ENCODE assay signal across 28 mouse cellular contexts in the genomic region with DNA sequence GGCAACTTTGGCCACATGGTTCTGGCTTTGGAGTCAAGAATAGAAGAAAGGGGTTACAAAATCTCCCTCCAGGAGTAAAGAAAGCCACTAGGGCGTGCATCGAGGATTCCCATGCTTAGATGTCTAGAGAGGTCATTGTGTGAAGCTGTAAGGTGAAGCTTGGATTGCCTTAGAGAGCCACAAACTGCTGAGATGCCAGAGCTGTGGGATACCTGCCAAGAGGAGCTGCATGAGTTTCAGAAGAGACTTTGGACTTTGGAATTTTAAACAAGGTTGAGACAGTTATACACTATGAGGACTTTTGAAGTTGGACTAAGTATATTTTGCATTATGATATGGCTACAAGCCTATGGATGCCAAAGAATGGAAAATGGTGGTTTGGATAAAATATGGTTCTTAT.
DNase-seq lines count a peak whose midpoint lies in the region; ATAC-seq and TF ChIP-seq lines count a peak whose summit lies in the region.
"Had no signal": no experiment of that assay in that cellular context is flagged by ENCODE, and none has a peak within 500 bp of the region (broad histone marks: within the 10 kb centered on the region; RNA-seq: fewer than 3 reads in every experiment).

No protein-coding gene starts in this region.

- DNase-seq in kidney, adult 18-20 months, result peak; percentile 4
- peak; percentile 56 for DNase-seq in liver, adult 2 months (ENCODE audit: extremely low read depth, low read depth, low spot score)
- DNase-seq in liver, result no peak
- peak; percentile 50 to 51 for DNase-seq in kidney, postnatal 25 days
- no peak for DNase-seq in urinary bladder, adult 18-20 months (ENCODE audit: low spot score in 2 of 2)
- DNase-seq in urinary bladder, postnatal 4 days (ENCODE audit: low spot score in 2 of 2), result no peak
- DNase-seq: adrenal gland, postnatal 10 days; adrenal gland, postnatal 36 days; B cell, adult 2 months; cerebellum, adult 18-20 months; cerebellum, adult 9-10 months; cerebellum, postnatal 14 days; gastrocnemius, adult 2 months; gastrocnemius, postnatal 14 days; heart, adult 11 months; heart, postnatal 10 days; heart, postnatal 36 days had no signal

- H3K9me3 ChIP-seq in kidney, embryonic 14.5 days (ENCODE audit: control insufficient read depth, low read length), result peaks cover 2% of the 10 kb centered on the region; the same call in 1 of the 2 replicates
- H3K9me3 ChIP-seq: forebrain, embryonic 10.5 days; G1E; heart, embryonic 15.5 days; hindbrain, embryonic 13.5 days had no signal

- no peak for TF ChIP-seq POLR2A in liver, adult 2 months (IDR thresholded peaks at IDR 0.05; ENCODE audit: extremely low read depth, insufficient read depth, low read length)

- H3K36me3 ChIP-seq in kidney, embryonic 14.5 days (ENCODE audit: control insufficient read depth, insufficient read depth, low read length), result no peaks in the 10 kb centered on the region
- H3K36me3 ChIP-seq in liver, adult 2 months (ENCODE audit: control insufficient read depth, insufficient read depth, low read length), result no peaks in the 10 kb centered on the region
- H3K36me3 ChIP-seq: forebrain, embryonic 10.5 days; G1E; heart, embryonic 12.5 days; heart, embryonic 15.5 days; hindbrain, embryonic 10.5 days; hindbrain, embryonic 13.5 days had no signal

- TF ChIP-seq CTCF in liver, adult 2 months (IDR thresholded peaks at IDR 0.05; ENCODE audit: low read depth, low read length), result no peak

- no peak overlapping the region for H3K27ac ChIP-seq in kidney, embryonic 14.5 days (ENCODE audit: low read depth, low read length)
- no peak overlapping the region for H3K27ac ChIP-seq in liver, adult 2 months (replicated peaks; ENCODE audit: insufficient read depth, low read depth, low read length)
- H3K27ac ChIP-seq: forebrain, embryonic 10.5 days; forebrain, embryonic 13.5 days; gastrocnemius, adult 2 months; heart, embryonic 15.5 days; hindbrain, embryonic 10.5 days; hindbrain, embryonic 13.5 days had no signal

- no peak overlapping the region for H3K9ac ChIP-seq in kidney, embryonic 14.5 days (ENCODE audit: low read depth, low read length)
- H3K9ac ChIP-seq in liver, adult 2 months (ENCODE audit: low read depth, low read length), result no peak overlapping the region
- H3K9ac ChIP-seq: forebrain, embryonic 13.5 days; heart, embryonic 12.5 days; heart, embryonic 15.5 days; hindbrain, embryonic 13.5 days had no signal

- no peak overlapping the region for H3K4me3 ChIP-seq in kidney, embryonic 14.5 days (ENCODE audit: low read length)
- no peak overlapping the region for H3K4me3 ChIP-seq in liver, adult 2 months (ENCODE audit: insufficient read depth, low read depth, low read length)
- H3K4me3 ChIP-seq: forebrain, embryonic 10.5 days; forebrain, embryonic 13.5 days; gastrocnemius, adult 2 months; heart, embryonic 12.5 days; heart, embryonic 15.5 days; hindbrain, embryonic 10.5 days; hindbrain, embryonic 13.5 days had no signal

- 88% methylated on average over 2 of the region's 2 CpGs for WGBS in kidney, embryonic 14.5 days
- 70% methylated on average over 2 of the region's 2 CpGs for WGBS in liver, adult 2 months

- H3K79me2 ChIP-seq in liver, adult 2 months (ENCODE audit: control insufficient read depth, insufficient read depth, low read length), result no peaks in the 10 kb centered on the region

- no peak overlapping the region for H3K4me2 ChIP-seq in kidney, embryonic 14.5 days (replicated peaks; ENCODE audit: low read depth, low read length)
- H3K4me2 ChIP-seq: forebrain, embryonic 13.5 days; heart, embryonic 12.5 days; heart, embryonic 15.5 days; hindbrain, embryonic 13.5 days had no signal

- ATAC-seq in kidney, embryonic 14.5 days (ENCODE audit: low FRiP score, low TSS enrichment), result no peak
- ATAC-seq: forebrain, embryonic 13.5 days; forebrain, embryonic 16.5 days; Patski had no signal

- no peaks in the 10 kb centered on the region for H3K27me3 ChIP-seq in kidney, embryonic 14.5 days (ENCODE audit: control insufficient read depth, insufficient read depth, low read length)
- no peaks in the 10 kb centered on the region for H3K27me3 ChIP-seq in liver, adult 2 months (ENCODE audit: control insufficient read depth, insufficient read depth, low read length)
- H3K27me3 ChIP-seq: CH12.LX; forebrain, embryonic 13.5 days; heart, embryonic 12.5 days; heart, embryonic 15.5 days; hindbrain, embryonic 13.5 days had no signal

- no peaks in the 10 kb centered on the region for H3K4me1 ChIP-seq in kidney, embryonic 14.5 days (ENCODE audit: control insufficient read depth, insufficient read depth, low read length)
- no peaks in the 10 kb centered on the region for H3K4me1 ChIP-seq in liver, adult 2 months (ENCODE audit: control insufficient read depth, insufficient read depth, low read length)
- H3K4me1 ChIP-seq: heart, embryonic 12.5 days; heart, embryonic 15.5 days had no signal

Comparison
In these comparisons a context has a peak if more than half of its experiments do, and no peak if none do; other contexts are left out.
1. DNase-seq: peak in kidney, adult 18-20 months (single experiment), liver, adult 2 months (single experiment) and kidney, postnatal 25 days (2 of 2); none in liver (single experiment), urinary bladder, adult 18-20 months (0 of 2) and urinary bladder, postnatal 4 days (0 of 2).